21 mouse cellular contexts compared by ENCODE assay signal in genomic region chr10:116432421-116432820, GRCm38 (mm10). TPM values are rescaled to one million over a fixed set of nuclear protein-coding genes. Genes with fewer than 3 reads are reported as not detected.
"Had no signal": no experiment of that assay in that cellular context is flagged by ENCODE, and none has a peak within 500 bp of the region (broad histone marks: within the 10 kb centered on the region; RNA-seq: fewer than 3 reads in every experiment).

No protein-coding gene starts in this region.

- H3K4me1 ChIP-seq: midbrain, embryonic 12.5 days; midbrain, embryonic 15.5 days; neural tube, embryonic 12.5 days had no signal

- H3K9me3 ChIP-seq: limb, embryonic 15.5 days; midbrain, embryonic 15.5 days had no signal

- H3K9ac ChIP-seq: limb, embryonic 12.5 days; limb, embryonic 15.5 days; liver, embryonic 14.5 days; liver, postnatal 0 days; lung, embryonic 14.5 days; midbrain, embryonic 12.5 days; midbrain, embryonic 15.5 days; neural tube, embryonic 12.5 days; neural tube, embryonic 15.5 days had no signal

- ATAC-seq: liver, postnatal 0 days; lung, postnatal 0 days; midbrain, embryonic 15.5 days had no signal

- H3K27me3 ChIP-seq: limb, embryonic 12.5 days; limb, embryonic 15.5 days; midbrain, embryonic 12.5 days; midbrain, embryonic 15.5 days; neural tube, embryonic 12.5 days; neural tube, embryonic 15.5 days had no signal

- DNase-seq: kidney, postnatal 25 days; layer of hippocampus, adult 9-11 months; left cerebral cortex, postnatal 4 days; liver, postnatal 0 days; lung, embryonic 14.5 days; right cerebral cortex, postnatal 25 days; thymus, adult 18-20 months; thymus, postnatal 36 days had no signal

- H3K4me2 ChIP-seq: limb, embryonic 12.5 days; limb, embryonic 15.5 days; liver, embryonic 11.5 days; lung, embryonic 14.5 days; midbrain, embryonic 12.5 days; midbrain, embryonic 15.5 days; neural tube, embryonic 12.5 days; neural tube, embryonic 15.5 days had no signal

- H3K36me3 ChIP-seq: limb, embryonic 15.5 days; midbrain, embryonic 12.5 days; midbrain, embryonic 15.5 days had no signal

- H3K27ac ChIP-seq: kidney, postnatal 0 days; layer of hippocampus, adult 2 months; limb, embryonic 12.5 days; limb, embryonic 15.5 days; liver, embryonic 14.5 days; macrophage; midbrain, embryonic 12.5 days; midbrain, embryonic 15.5 days; neural tube, embryonic 12.5 days; neural tube, embryonic 15.5 days had no signal

- H3K4me3 ChIP-seq: layer of hippocampus, adult 2 months; limb, embryonic 12.5 days; limb, embryonic 15.5 days; midbrain, embryonic 12.5 days; midbrain, embryonic 15.5 days; neural tube, embryonic 12.5 days; neural tube, embryonic 15.5 days had no signal

RNA-seq across cellular contexts. Expression of gene Kcnmb4, which starts 41.3 kb away (rescaled TPM):
- total RNA-seq: megakaryocyte, adult 5-6 weeks had no signal
- polyA plus RNA-seq: liver, postnatal 0 days; macrophage had no signal
